Mouse (Mus musculus) liver, embryonic 14.5 days (tissue): ENCODE data around the gene Afg1l. TPM values are rescaled to one million over a fixed set of nuclear protein-coding genes. Genes with fewer than 3 reads are reported as not detected.

Experiments used
- ATAC-seq: fragments of 200-750 bp; cut with Nextera tagmentation; 2 replicates; pipeline ENCODE4 v1.8.0; 2017; ENCODE audit warnings: moderate number of reproducible peaks, mild to moderate bottlenecking, moderate library complexity; ENCODE audit not compliant: insufficient read depth
- DNase-seq, 3 experiments: peaks; one replicate each; pipeline ENCODE4 v3.0.0-alpha.2; 2012 to 2013; ENCODE audit warnings: low read depth in 3 of 3, low spot score in 3 of 3
- H3K27ac ChIP-seq: fragments of 300-500 bp; sonication (generic); 2 replicates; pipeline ENCODE4 v1.5.1; 2014; ENCODE audit warnings: moderate library complexity, mild to moderate bottlenecking, control low read depth, inconsistent platforms
- H3K27me3 ChIP-seq: fragments of 300-500 bp; sonication (generic); 2 replicates; pipeline ENCODE4 v1.6.1; 2014; ENCODE audit warnings: mild to moderate bottlenecking, low read length, moderate library complexity; ENCODE audit not compliant: control insufficient read depth, insufficient read depth
- H3K36me3 ChIP-seq: fragments of 300-500 bp; sonication (generic); replicated peaks from 2 replicates; pipeline ENCODE4 v1.6.1; 2014; ENCODE audit warnings: low read depth; ENCODE audit not compliant: control insufficient read depth, insufficient read depth
- H3K4me1 ChIP-seq, 2 experiments: fragments of 200-500 bp in 1 of 2; fragments of 300-500 bp in 1 of 2; sonication (generic) in 1 of 2; replicated peaks; 2 replicates each; pipeline ENCODE4 v1.6.1; 2012 to 2014; ENCODE audit warnings: antibody characterized with exemption in 1 of 2, inconsistent platforms in 1 of 2, low read length in 1 of 2; ENCODE audit not compliant: control insufficient read depth in 2 of 2, insufficient read depth in 2 of 2
- H3K4me2 ChIP-seq: fragments of 300-500 bp; sonication (generic); 2 replicates; pipeline ENCODE4 v1.6.1; 2014; ENCODE audit warnings: low read depth, mild to moderate bottlenecking, control low read depth, moderate library complexity
- H3K4me3 ChIP-seq, 2 experiments: fragments of 200-500 bp in 1 of 2; fragments of 300-500 bp in 1 of 2; sonication (generic) in 1 of 2; 2 replicates each; pipeline ENCODE4 v1.5.1; 2012 to 2014; ENCODE audit warnings: low read depth in 2 of 2, low read length in 2 of 2, mild to moderate bottlenecking in 2 of 2, control low read depth in 1 of 2, inconsistent platforms in 1 of 2, moderate library complexity in 1 of 2; ENCODE audit not compliant: insufficient read depth in 1 of 2
- H3K9ac ChIP-seq: fragments of 300-500 bp; sonication (generic); replicated peaks from 2 replicates; pipeline ENCODE4 v1.6.1; 2014; ENCODE audit warnings: mild to moderate bottlenecking, control low read depth, moderate library complexity
- H3K9me3 ChIP-seq: fragments of 300-500 bp; sonication (generic); 2 replicates; pipeline ENCODE4 v1.6.1; 2016; ENCODE audit warnings: low read length, mixed read lengths; ENCODE audit not compliant: control insufficient read depth
- CTCF ChIP-seq: IDR thresholded peaks from 2 replicates; pipeline ENCODE4 v1.5.1; 2016; ENCODE audit warnings: antibody characterized with exemption, low read depth, control low read depth
- EP300 ChIP-seq: IDR thresholded peaks from 2 replicates; pipeline ENCODE4 v1.6.1; 2016; ENCODE audit warnings: antibody characterized with exemption, low read depth
- WGBS: fragments of 180-500 bp; shearing (Covaris S2); extraction: QIAGEN DNeasy Blood & Tissue Kit; methylation state at CpG from one replicate; pipeline ENCODE4 v1.1.7; 2014; ENCODE audit not compliant: insufficient replicate concordance; 5-methylcytosine and 5-hydroxymethylcytosine counted together
- polyA plus RNA-seq, 2 experiments: library from polyadenylated mRNA; depleted of rRNA in 1 of 2; stranded (reverse) in 1 of 2; unstranded in 1 of 2; fragments of >200 nt; fragmentation: Nextera tagmentation in 1 of 2; extraction: Ambion mirVana in 1 of 2; gene quantifications; 2 replicates each; pipeline versions ENCODE4 v1.2.1 to v1.2.3; 2012 to 2014

Afg1l gene
- polyA plus RNA-seq, 2 experiments: 1.8 to 2.2 TPM

GRCm38 (mm10) chr10:42502349-42503111 is 24.2 kb upstream of the Afg1l start:
- no peaks in the 10 kb centered on the region for H3K9me3 ChIP-seq
- peaks cover 25 to 35% of the 10 kb centered on the region in 2 experiments for H3K4me1 ChIP-seq
- peak overlapping the region; percentile 97 for H3K27ac ChIP-seq
- ATAC-seq (peak; percentile 50), DNase-seq (peak in 1 of 3 experiments; percentile 59)
- peaks cover 7% of the 10 kb centered on the region for H3K36me3 ChIP-seq
- H3K9ac ChIP-seq: peak overlapping the region; percentile 99
- TF ChIP-seq CTCF (0 out of 2 replicates have a peak, but pooled peaks have one; percentile 2), EP300 (0 out of 2 replicates have a peak, but pooled peaks have one; percentile 4)
- H3K4me2 ChIP-seq: peak overlapping the region; percentile 88
- peak overlapping the region; percentile 76 to 97 for H3K4me3 ChIP-seq
- WGBS: under 1% methylated on average over 55 of the region's 55 CpGs
- H3K27me3 ChIP-seq: no peaks in the 10 kb centered on the region

GRCm38 (mm10) chr10:42501775-42502348 is 23.5 kb upstream of the Afg1l start, which contains the start of gene Snx3:
Gene Snx3, plus strand, starts transcription at chr10:42502030.
- under 1% methylated on average over 67 of the region's 68 CpGs for WGBS
- peak; percentile 98 for ATAC-seq
- H3K9me3 ChIP-seq: no peaks in the 10 kb centered on the region
- H3K4me2 ChIP-seq: peak within 1 kb of the TSS; percentile 88
- peak within 1 kb of the TSS; percentile 76 to 97 for H3K4me3 ChIP-seq
- no peaks in the 10 kb centered on the region for H3K27me3 ChIP-seq
- DNase-seq: peak; percentile 95 to 97 (median 95)
- peaks cover 5% of the 10 kb centered on the region for H3K36me3 ChIP-seq
- peaks cover 25 to 35% of the 10 kb centered on the region in 2 experiments for H3K4me1 ChIP-seq
- peak within 1 kb of the TSS; percentile 97 for H3K27ac ChIP-seq
- H3K9ac ChIP-seq: peak within 1 kb of the TSS; percentile 99
- 0 out of 2 replicates have a peak, but pooled peaks have one; percentile 12 for TF ChIP-seq EP300
- no peak for TF ChIP-seq CTCF

DNA sequence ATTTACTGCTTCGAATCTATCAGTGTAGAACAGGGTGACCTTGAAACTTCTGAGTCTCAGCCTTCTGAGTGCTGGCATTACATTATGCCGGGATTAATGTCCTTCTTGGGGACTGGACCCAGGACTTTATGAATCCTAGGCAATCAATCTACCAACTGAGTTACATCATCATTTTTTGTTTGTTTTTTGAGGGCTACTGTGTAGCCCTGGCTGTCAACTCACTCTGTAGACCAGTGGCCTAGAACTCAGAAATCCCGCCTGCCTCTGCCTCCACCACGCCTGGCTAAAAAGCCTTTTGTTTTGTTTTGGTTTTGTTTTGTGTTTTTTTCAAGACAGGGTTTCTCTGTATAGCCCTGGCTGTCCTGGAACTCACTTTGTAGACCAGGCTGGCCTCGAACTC is 22.8 kb upstream of the Afg1l start:
- no peak for TF ChIP-seq EP300
- H3K27me3 ChIP-seq: no peaks in the 10 kb centered on the region
- DNase-seq (no peak), ATAC-seq (no peak)
- H3K9me3 ChIP-seq: no peaks in the 10 kb centered on the region
- H3K9ac ChIP-seq: peak overlapping the region; percentile 99
- 54% methylated on average over 5 of the region's 5 CpGs for WGBS
- peak overlapping the region; percentile 51 to 97 for H3K4me3 ChIP-seq
- peak overlapping the region; percentile 88 for H3K4me2 ChIP-seq
- H3K27ac ChIP-seq: peak overlapping the region; percentile 97
- H3K4me1 ChIP-seq: peaks cover 23 to 35% of the 10 kb centered on the region in 2 experiments
- peaks cover 5% of the 10 kb centered on the region for H3K36me3 ChIP-seq

- no peak for DNase-seq
- Histone ChIP-seq H3K27me3 (no peaks in the 10 kb centered on the region), H3K4me3 (no peak overlapping the region), H3K36me3 (peaks cover under 1% of the 10 kb centered on the region), H3K4me2 (peak overlapping the region; percentile 88), H3K27ac (peak overlapping the region; percentile 97), H3K4me1 (peaks cover 23 to 31% of the 10 kb centered on the region in 2 experiments), H3K9me3 (no peaks in the 10 kb centered on the region), H3K9ac (no peak overlapping the region; the same call in 1 of the 2 replicates)
- no peak for ATAC-seq
- WGBS: 81% methylated on average over 8 of the region's 8 CpGs
- no peak for TF ChIP-seq CTCF
- TF ChIP-seq EP300: no peak
Measured at GRCm38 (mm10) chr10:42500611-42501010, 22.2 kb upstream of the Afg1l start.

DNA sequence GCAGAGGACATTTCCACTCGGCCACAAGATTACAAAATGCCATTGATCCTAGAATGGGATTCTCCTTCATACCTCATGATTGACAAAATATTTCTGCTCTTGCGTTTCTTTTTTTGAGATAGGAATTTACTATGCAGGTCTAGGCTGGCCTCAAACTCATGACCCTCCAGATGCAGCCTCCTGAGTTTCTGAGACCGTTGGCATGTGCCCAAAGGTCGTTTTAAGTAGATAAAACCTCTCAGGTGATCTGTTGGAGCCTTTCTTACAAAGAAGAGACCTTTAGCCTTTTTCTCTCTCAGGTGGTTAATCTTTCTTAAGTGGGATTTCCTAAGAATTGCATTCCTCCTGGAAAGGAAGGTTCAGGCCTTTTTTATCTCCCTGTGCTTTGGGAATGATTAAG is 14.6 kb upstream of the Afg1l start:
- Histone ChIP-seq H3K4me1 (peaks cover 0 to 8% of the 10 kb centered on the region in 2 experiments; a peak in 2 of 4 replicates), H3K36me3 (no peaks in the 10 kb centered on the region), H3K27me3 (no peaks in the 10 kb centered on the region), H3K9ac (no peak overlapping the region), H3K4me2 (no peak overlapping the region), H3K9me3 (no peaks in the 10 kb centered on the region), H3K27ac (no peak overlapping the region), H3K4me3 (no peak overlapping the region)
- DNase-seq (no peak), ATAC-seq (no peak)
- 45% methylated on average over 4 of the region's 4 CpGs for WGBS
- TF ChIP-seq EP300 (no peak), CTCF (no peak)
